Mouse (Mus musculus) A20 (cell line): ENCODE data around the gene Cmip.

Experiments
- DNase-seq: peaks from one replicate; pipeline ENCODE4 v3.0.0-alpha.2; 2011; ENCODE audit warnings: low read depth, low spot score

Gene Cmip

GRCm38 (mm10) chr8:117294812-117295211, 37.9 kb downstream of the Cmip start:
- no peak for DNase-seq

DNA sequence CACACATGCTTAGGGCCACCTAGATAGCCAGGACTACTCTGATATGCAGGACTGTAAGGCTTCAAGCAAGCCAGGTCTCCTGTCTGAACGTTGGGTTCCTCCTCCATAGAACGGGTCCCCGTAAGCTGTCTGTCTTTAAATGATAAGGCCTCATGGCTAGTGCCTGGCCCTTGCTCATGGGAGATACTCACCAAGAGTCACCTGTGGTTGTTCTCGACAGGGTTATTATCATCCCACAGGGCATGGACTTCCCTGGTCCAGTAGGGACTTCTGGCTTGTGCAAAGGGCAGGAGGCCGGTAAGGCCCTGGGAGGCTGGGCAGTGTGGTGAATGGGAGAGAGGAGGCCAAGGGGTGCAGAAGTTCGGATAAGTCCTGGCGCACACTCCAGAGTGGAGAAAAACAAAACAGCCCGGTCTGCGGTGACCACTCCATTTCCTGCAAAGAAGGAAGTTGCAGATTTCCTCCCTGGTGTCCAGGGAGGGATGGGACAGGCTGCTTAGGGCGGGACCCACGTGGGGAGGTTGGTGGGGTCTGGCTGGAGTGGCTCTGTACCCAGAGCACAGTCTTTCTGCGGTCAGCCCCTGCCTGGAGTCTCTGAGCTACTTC, 41.2 kb downstream of the Cmip start:
- no peak for DNase-seq

- DNase-seq = no peak
These were observed 42.3 kb downstream of the Cmip start for GRCm38 (mm10) chr8:117299204-117299603.

GRCm38 (mm10) chr8:117300188-117300587, 43.3 kb downstream of the Cmip start:
- DNase-seq = no peak

DNA sequence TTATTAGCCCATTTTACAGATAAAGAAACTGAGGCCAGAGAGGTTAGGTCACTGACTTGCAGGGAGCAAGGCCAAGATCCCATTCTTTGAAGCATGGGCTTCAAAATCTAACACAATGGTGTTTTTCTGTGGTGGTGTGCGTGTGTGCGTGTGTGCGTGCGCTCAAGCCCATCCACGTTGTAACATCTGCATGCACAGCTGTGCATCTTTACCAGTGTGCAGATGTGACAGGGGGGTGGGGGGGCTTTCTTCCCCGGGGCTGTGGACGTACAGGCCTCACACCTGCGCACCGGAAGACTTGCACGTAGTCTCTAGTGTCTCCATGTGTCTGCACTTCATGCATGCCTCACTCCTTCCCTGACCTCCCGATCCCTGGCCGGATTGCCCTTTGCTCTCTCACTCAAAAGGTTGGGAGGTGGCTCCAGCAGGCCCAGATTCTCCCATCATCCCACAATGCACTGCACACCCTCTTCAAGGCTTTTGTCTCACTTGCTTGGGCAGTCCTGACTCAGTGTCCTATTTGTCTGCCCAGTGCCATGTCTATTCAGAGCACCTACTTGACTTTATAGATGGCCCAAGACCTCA, 44.7 kb downstream of the Cmip start:
- peak; percentile 85 for DNase-seq

GRCm38 (mm10) chr8:117302072-117302471, 45.2 kb downstream of the Cmip start:
- peak; percentile 52 for DNase-seq

DNA sequence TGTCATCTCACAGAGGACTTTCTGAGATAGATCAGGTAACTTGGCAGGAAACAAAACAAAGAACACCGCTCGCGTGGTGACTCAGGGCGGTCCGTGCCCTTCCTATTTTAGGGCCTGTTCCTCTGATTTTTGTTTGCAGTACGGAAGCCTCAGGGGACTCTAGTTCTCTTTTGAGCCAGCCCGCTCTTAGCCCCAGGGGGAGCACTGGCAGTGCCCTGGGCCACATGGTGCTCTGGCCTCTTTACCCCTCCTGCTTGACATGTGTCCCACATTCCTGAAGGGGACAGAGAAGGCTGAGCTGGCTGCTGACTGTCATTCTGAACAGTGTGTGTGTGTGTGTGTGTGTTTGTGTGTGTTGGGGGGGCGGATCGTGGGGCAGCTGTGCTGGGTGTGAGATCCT, 46.8 kb downstream of the Cmip start:
- DNase-seq = peak; percentile 88

DNA sequence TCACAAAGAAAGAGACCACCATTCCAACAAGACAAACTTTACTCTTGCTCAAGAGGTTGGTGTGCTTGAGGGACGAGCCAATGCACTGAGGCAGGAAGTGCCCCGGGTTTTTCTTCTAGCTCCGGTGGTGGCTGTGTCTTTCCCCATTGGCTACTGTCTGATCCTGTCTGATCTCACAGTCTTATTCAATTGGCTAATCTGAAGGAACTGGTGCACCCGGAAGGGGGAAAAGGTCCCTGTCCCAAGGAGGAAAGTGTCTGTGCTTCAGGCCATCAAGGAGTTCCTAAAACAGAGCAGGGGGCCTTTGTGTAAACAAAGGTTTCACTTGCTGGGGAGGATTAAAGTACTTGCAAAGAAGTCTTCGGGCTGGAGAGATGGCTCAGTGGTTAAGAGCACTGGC, 48.5 kb downstream of the Cmip start:
- DNase-seq = no peak

GRCm38 (mm10) chr8:117306756-117307155, 49.9 kb downstream of the Cmip start:
- DNase-seq = peak; percentile 59

- peak; percentile 48 for DNase-seq
These were observed 50.4 kb downstream of the Cmip start for GRCm38 (mm10) chr8:117307221-117307620.

- no peak for DNase-seq
These were observed 51.6 kb downstream of the Cmip start for GRCm38 (mm10) chr8:117308303-117309095.

DNA sequence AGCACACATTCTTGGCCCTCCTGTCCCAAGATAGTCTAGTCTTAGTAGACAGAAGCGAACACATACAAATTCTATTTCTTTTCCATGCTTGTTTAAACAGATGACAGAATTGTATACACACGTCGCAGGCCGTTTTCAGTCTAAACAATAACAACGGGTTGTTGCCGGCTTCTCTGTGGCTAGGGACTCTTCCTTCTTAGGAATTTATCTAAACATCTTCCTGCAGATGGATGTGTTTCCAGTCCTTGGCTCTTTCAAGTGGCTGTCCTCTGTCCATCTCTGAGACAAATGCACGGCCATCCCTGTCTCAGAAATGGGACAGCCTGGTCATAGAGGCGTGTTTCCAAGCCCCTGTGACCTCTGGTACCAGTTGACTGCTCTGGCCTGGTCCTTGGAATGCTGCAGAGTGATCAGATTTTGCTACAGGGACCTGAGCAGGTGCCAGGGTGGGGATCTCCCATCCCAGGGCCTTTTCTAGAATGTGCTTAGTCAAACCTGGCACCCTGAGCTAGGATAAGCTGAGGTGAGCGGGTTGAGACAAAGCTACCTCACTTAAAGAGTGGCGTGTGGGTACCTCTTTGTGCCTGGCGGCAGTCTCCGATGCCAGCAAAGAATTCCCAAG, 52.9 kb downstream of the Cmip start:
- DNase-seq = no peak

GRCm38 (mm10) chr8:117310961-117311561, 54.2 kb downstream of the Cmip start:
- DNase-seq = no peak

DNA sequence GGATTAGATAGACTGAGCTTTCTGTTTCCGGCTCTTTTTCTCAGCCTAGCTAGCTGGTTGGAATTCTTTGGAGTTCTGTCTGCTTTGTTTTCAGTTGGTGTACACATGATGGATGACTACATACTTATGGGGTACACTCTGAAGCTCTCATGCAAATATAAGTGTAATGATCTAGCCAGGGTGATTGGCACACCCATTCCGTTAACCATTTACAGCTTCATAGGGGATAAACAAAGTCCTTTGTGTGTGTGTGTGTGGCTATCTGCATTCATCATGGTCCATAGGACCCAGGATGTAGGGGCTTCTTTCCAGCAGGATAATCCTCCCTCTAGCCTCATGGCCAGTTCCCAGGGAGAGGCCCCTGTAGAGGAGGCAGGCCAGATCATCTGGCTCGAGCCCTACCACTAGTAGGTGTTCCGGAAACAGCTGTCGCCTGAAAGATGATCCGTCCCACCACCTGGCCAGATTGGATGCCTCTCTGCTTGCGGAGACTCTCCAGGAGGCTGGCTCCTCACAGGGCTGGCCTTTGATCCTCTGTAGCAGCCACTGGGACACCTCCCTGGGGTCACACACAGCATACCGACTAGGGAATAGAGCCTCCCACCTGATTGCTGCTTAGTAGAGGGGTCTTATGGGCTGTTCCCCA, 57.6 kb downstream of the Cmip start:
- no peak for DNase-seq

- no peak for DNase-seq
These were observed 58.9 kb downstream of the Cmip start for GRCm38 (mm10) chr8:117315727-117316126.

DNA sequence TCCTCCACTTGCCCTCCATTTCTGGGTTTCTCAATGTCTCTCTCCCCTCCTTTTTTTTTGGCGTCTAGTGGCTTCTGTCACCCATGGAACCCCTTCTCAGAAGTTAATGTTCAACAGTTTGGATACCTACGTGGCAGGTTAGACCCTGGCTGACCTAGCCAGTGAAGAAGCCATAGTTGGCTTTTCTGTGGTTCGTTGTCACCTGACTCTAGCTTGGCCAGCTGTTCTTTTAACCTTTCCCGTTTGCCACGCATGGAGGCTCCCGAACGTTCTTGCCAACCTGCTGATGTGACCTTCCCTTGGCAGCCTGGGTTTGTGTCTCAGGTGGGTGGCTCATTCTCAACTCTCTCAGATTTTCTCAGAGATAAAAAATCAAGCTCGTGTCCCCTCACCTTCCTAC, 60.6 kb downstream of the Cmip start:
- DNase-seq = no peak

DNA sequence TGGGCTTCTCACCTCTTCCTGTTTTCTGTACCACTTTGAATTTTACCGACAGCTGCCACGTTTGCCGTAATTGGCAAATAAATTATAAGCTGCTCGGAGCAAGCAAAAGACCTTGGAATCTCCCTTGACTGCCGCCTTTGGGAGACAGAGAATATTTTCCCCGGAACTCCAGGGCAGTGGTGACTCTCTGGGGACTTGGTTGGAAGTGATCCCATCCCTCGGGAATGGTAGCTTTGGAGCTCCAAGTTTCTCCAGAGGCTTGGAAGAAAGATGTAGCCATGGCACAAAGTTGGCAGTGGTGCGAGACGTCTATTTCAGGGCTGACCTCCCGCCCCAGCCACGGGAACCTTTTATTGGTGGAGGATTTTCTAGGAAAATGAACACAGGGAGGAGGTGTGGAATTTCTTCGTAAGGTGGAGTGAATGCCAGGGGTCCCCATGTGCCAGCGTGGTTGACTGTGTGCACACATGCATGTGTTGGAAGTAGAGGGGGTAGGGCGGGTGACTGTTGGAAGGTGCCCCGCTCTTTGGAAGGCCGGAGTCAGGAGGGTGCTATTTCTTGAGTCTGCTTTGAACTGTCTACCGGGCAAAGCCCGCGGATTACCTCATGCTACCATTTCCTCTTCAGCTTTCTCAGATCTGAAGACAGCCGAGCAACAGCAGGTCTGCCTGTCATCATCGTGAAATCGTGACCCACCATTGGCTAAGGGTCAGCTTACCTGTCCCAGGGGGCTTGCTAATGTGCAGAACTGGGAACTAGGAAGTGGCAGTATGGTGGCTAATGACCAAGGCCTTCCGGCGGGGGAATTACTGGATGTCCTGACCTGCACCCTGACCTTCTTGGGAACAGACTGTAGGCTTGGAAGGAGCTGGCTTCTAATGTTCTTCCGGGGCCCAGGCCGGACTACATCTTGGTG, 62.3 kb downstream of the Cmip start:
- no peak for DNase-seq

- DNase-seq = no peak
These were observed 63.8 kb downstream of the Cmip start for GRCm38 (mm10) chr8:117320616-117321015.

DNA sequence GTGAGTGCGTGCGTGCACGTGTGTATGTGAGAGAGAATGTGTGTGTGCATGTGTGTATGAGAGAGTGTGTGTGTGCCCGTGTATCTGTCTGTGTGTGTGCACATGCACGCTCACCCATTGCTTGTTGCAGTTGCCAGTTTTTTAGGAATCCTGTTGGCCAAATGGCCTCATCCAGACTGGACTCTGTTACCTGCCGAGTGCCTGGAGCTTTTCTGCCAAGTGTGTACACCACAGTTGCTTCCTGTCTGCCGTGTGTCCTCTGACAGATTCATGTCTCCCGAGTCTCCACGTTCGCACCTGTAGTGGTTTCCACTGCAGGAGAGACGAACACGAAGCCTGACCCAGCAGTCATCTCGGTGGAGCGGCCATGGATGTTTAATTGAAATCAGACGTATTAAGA, 64.4 kb downstream of the Cmip start:
- DNase-seq = no peak

GRCm38 (mm10) chr8:117322021-117322420, 65.2 kb downstream of the Cmip start:
- DNase-seq = no peak
